Mouse (Mus musculus): ENCODE measurements around the gene 1700007K13Rik. TPM values are rescaled to one million over a fixed set of nuclear protein-coding genes. Genes with fewer than 3 reads are reported as not detected.

The 1700007K13Rik gene
- polyA plus RNA-seq, 1 experiment from 2014 or later, result 1.3 TPM

- Histone ChIP-seq H3K4me1 (replicated peaks) (peaks cover 19% of the 10 kb centered on the region), H3K27ac (peak within 1 kb of the TSS; percentile 44; the same call in 1 of the 2 replicates), H3K9me3 (0 out of 2 replicates have a peak, but pooled peaks cover 5% of the 10 kb centered on the region), H3K4me2 (replicated peaks) (peak within 1 kb of the TSS; percentile 90), H3K36me3 (peaks cover 41% of the 10 kb centered on the region), H3K27me3 (peaks cover 11% of the 10 kb centered on the region; the same call in 1 of the 2 replicates), H3K4me3 (replicated peaks) (peak within 1 kb of the TSS; percentile 97), H3K9ac (replicated peaks) (peak within 1 kb of the TSS; percentile 96)
- under 1% methylated on average over 52 of the region's 52 CpGs for WGBS
- ATAC-seq, result peak; percentile 94
These were observed 1.8 kb upstream of the 1700007K13Rik start, which contains the start of gene Mrps2 for GRCm38 (mm10) chr2:28467860-28468485. Mrps2 (plus strand) TSS chr2:28468066.

GRCm38 (mm10) chr2:28464919-28465318 is 1.2 kb downstream of the 1700007K13Rik start:
- no peak for ATAC-seq
- H3K9me3 ChIP-seq, result no peaks in the 10 kb centered on the region
- peaks cover 19% of the 10 kb centered on the region for H3K4me1 ChIP-seq (replicated peaks)
- 85% methylated on average over 9 of the region's 9 CpGs for WGBS
- peaks cover 11% of the 10 kb centered on the region for H3K36me3 ChIP-seq
- no peak overlapping the region for H3K4me2 ChIP-seq (replicated peaks)
- peaks cover 11% of the 10 kb centered on the region; the same call in 1 of the 2 replicates for H3K27me3 ChIP-seq
- no peak overlapping the region for H3K27ac ChIP-seq
- no peak overlapping the region for H3K4me3 ChIP-seq (replicated peaks)
- H3K9ac ChIP-seq (replicated peaks), result no peak overlapping the region

- Histone ChIP-seq H3K27ac (no peak overlapping the region), H3K4me1 (replicated peaks) (peaks cover 17% of the 10 kb centered on the region), H3K36me3 (peaks cover under 1% of the 10 kb centered on the region; the same call in 1 of the 2 replicates), H3K4me3 (replicated peaks) (no peak overlapping the region), H3K9me3 (no peaks in the 10 kb centered on the region), H3K9ac (replicated peaks) (no peak overlapping the region), H3K27me3 (peaks cover 11% of the 10 kb centered on the region; the same call in 1 of the 2 replicates), H3K4me2 (replicated peaks) (no peak overlapping the region)
- WGBS, result 40% methylated on average over 3 of the region's 3 CpGs
- no peak for ATAC-seq
These were observed 2.2 kb downstream of the 1700007K13Rik start for GRCm38 (mm10) chr2:28463919-28464318.

- Histone ChIP-seq H3K27me3 (no peaks in the 10 kb centered on the region), H3K9ac (replicated peaks) (no peak overlapping the region), H3K9me3 (no peaks in the 10 kb centered on the region), H3K36me3 (peaks cover 35% of the 10 kb centered on the region), H3K4me1 (replicated peaks) (no peaks in the 10 kb centered on the region), H3K27ac (no peak overlapping the region), H3K4me2 (replicated peaks) (no peak overlapping the region), H3K4me3 (replicated peaks) (no peak overlapping the region)
- ATAC-seq, result no peak
- WGBS, result 89% methylated on average over 1 of the region's 1 CpGs
These were observed 9.5 kb downstream of the 1700007K13Rik start for GRCm38 (mm10) chr2:28456616-28457015.

- H3K9me3 ChIP-seq, result no peaks in the 10 kb centered on the region
- no peak overlapping the region for H3K4me3 ChIP-seq (replicated peaks)
- no peak overlapping the region for H3K4me2 ChIP-seq (replicated peaks)
- H3K27me3 ChIP-seq, result no peaks in the 10 kb centered on the region
- no peaks in the 10 kb centered on the region for H3K4me1 ChIP-seq (replicated peaks)
- no peak overlapping the region for H3K9ac ChIP-seq (replicated peaks)
- ATAC-seq, result no peak
- 88% methylated on average over 6 of the region's 6 CpGs for WGBS
- no peak overlapping the region for H3K27ac ChIP-seq
- H3K36me3 ChIP-seq, result peaks cover 62% of the 10 kb centered on the region
These were observed 12.6 kb downstream of the 1700007K13Rik start for GRCm38 (mm10) chr2:28453539-28453938.

- Histone ChIP-seq H3K9me3 (no peaks in the 10 kb centered on the region), H3K4me1 (replicated peaks) (peaks cover 14% of the 10 kb centered on the region), H3K9ac (replicated peaks) (no peak overlapping the region), H3K36me3 (peaks cover 62% of the 10 kb centered on the region), H3K27ac (no peak overlapping the region), H3K4me3 (replicated peaks) (no peak overlapping the region), H3K4me2 (replicated peaks) (no peak overlapping the region), H3K27me3 (no peaks in the 10 kb centered on the region)
- no peak for ATAC-seq
- 92% methylated on average over 11 of the region's 11 CpGs for WGBS
These were observed 14.5 kb downstream of the 1700007K13Rik start for GRCm38 (mm10) chr2:28451663-28452062.

- H3K9ac ChIP-seq (replicated peaks), result peak overlapping the region; percentile 88
- peaks cover 4% of the 10 kb centered on the region; the same call in 1 of the 2 replicates for H3K27me3 ChIP-seq
- H3K4me1 ChIP-seq (replicated peaks), result peaks cover 21% of the 10 kb centered on the region
- H3K4me2 ChIP-seq (replicated peaks), result peak overlapping the region; percentile 94
- H3K27ac ChIP-seq, result peak overlapping the region; percentile 79
- ATAC-seq, result peak; percentile 73
- H3K9me3 ChIP-seq, result no peaks in the 10 kb centered on the region
- peak overlapping the region; percentile 64 for H3K4me3 ChIP-seq (replicated peaks)
- WGBS, result 7% methylated on average over 11 of the region's 11 CpGs
- H3K36me3 ChIP-seq, result peaks cover 33% of the 10 kb centered on the region
These were observed 18.8 kb downstream of the 1700007K13Rik start for GRCm38 (mm10) chr2:28447315-28447670.

GRCm38 (mm10) chr2:28446515-28447314 is 19.4 kb downstream of the 1700007K13Rik start, which contains the start of gene Ppp1r26:
Ppp1r26 (plus strand) TSS chr2:28446800.
- Histone ChIP-seq H3K36me3 (peaks cover 28% of the 10 kb centered on the region), H3K9ac (replicated peaks) (peak within 1 kb of the TSS; percentile 88), H3K4me3 (replicated peaks) (peak within 1 kb of the TSS; percentile 64), H3K4me1 (replicated peaks) (peaks cover 21% of the 10 kb centered on the region), H3K9me3 (no peaks in the 10 kb centered on the region), H3K27me3 (peaks cover 4% of the 10 kb centered on the region; the same call in 1 of the 2 replicates), H3K4me2 (replicated peaks) (peak within 1 kb of the TSS; percentile 94), H3K27ac (peak within 1 kb of the TSS; percentile 79)
- under 1% methylated on average over 101 of the region's 118 CpGs for WGBS
- ATAC-seq, result peak; percentile 80

GRCm38 (mm10) chr2:28446181-28446514 is 20.0 kb downstream of the 1700007K13Rik start:
- H3K27me3 ChIP-seq, result peaks cover 4% of the 10 kb centered on the region; the same call in 1 of the 2 replicates
- peak overlapping the region; percentile 64 for H3K4me3 ChIP-seq (replicated peaks)
- H3K4me1 ChIP-seq (replicated peaks), result peaks cover 21% of the 10 kb centered on the region
- peak overlapping the region; percentile 94 for H3K4me2 ChIP-seq (replicated peaks)
- ATAC-seq, result peak; percentile 37
- WGBS, result 7% methylated on average over 5 of the region's 5 CpGs
- H3K36me3 ChIP-seq, result peaks cover 22% of the 10 kb centered on the region
- H3K9me3 ChIP-seq, result no peaks in the 10 kb centered on the region
- H3K9ac ChIP-seq (replicated peaks), result peak overlapping the region; percentile 88
- H3K27ac ChIP-seq, result peak overlapping the region; percentile 79

GRCm38 (mm10) chr2:28445082-28445481 is 21.1 kb downstream of the 1700007K13Rik start:
- Histone ChIP-seq H3K4me3 (replicated peaks) (no peak overlapping the region), H3K27me3 (peaks cover 4% of the 10 kb centered on the region; the same call in 1 of the 2 replicates), H3K9me3 (no peaks in the 10 kb centered on the region), H3K9ac (replicated peaks) (no peak overlapping the region), H3K4me2 (replicated peaks) (no peak overlapping the region), H3K27ac (no peak overlapping the region), H3K36me3 (peaks cover 11% of the 10 kb centered on the region), H3K4me1 (replicated peaks) (peaks cover 21% of the 10 kb centered on the region)
- WGBS, result 89% methylated on average over 4 of the region's 4 CpGs
- no peak for ATAC-seq

- H3K27ac ChIP-seq, result no peak overlapping the region
- H3K9ac ChIP-seq (replicated peaks), result no peak overlapping the region
- no peak for ATAC-seq
- no peak overlapping the region for H3K4me2 ChIP-seq (replicated peaks)
- no peaks in the 10 kb centered on the region for H3K9me3 ChIP-seq
- H3K36me3 ChIP-seq, result no peaks in the 10 kb centered on the region
- no peak overlapping the region for H3K4me3 ChIP-seq (replicated peaks)
- peaks cover 4% of the 10 kb centered on the region; the same call in 1 of the 2 replicates for H3K27me3 ChIP-seq
- WGBS, result 78% methylated on average over 6 of the region's 6 CpGs
- peaks cover 2% of the 10 kb centered on the region for H3K4me1 ChIP-seq (replicated peaks)
These were observed 25.3 kb downstream of the 1700007K13Rik start for GRCm38 (mm10) chr2:28440842-28441241.

GRCm38 (mm10) chr2:28435401-28435800 is 30.7 kb downstream of the 1700007K13Rik start:
- Histone ChIP-seq H3K4me2 (replicated peaks) (no peak overlapping the region), H3K4me1 (replicated peaks) (peaks cover 4% of the 10 kb centered on the region; the same call in 1 of the 2 replicates), H3K27ac (no peak overlapping the region), H3K27me3 (no peaks in the 10 kb centered on the region), H3K4me3 (replicated peaks) (no peak overlapping the region), H3K36me3 (no peaks in the 10 kb centered on the region), H3K9ac (replicated peaks) (no peak overlapping the region), H3K9me3 (no peaks in the 10 kb centered on the region)
- 93% methylated on average over 11 of the region's 11 CpGs for WGBS
- no peak for ATAC-seq

Data from midbrain, embryonic 13.5 days (tissue).